Mouse (Mus musculus) Patski (cell line): ENCODE results near the gene Angptl8. TPM values are rescaled to one million over a fixed set of nuclear protein-coding genes. Genes with fewer than 3 reads are reported as not detected.
"Not testable (repeated sequence)": the region's sequence is repeated elsewhere in the genome, so short reads cannot be mapped to it uniquely, and the experiment has no call there.

Source experiments
- ATAC-seq: fragments of 100-300 bp; one replicate; pipeline ENCODE4 v1.8.0; 2021
- CTCF ChIA-PET: fragments of 350-600 bp; sonication (Branson Sonifier 250); formaldehyde crosslinking; loops from one replicate; lab custom pipeline; 2022; ENCODE audit warnings: inconsistent platforms; lab: Charles Lee
- POLR2A ChIA-PET: fragments of 350-600 bp; sonication (Branson Sonifier 250); formaldehyde crosslinking; loops from one replicate; lab custom pipeline; 2022; ENCODE audit warnings: antibody characterized with exemption, inconsistent platforms; lab: Charles Lee
- DNase-seq: peaks from one replicate; pipeline ENCODE4 v3.0.0-alpha.2; 2011; ENCODE audit warnings: low read depth, low spot score
- H3K27me3 ChIP-seq: fragments of 371-371 bp; one replicate; pipeline ENCODE4 v1.5.1; 2021
- CTCF ChIP-seq: fragments of 100-300 bp; IDR thresholded peaks from one replicate; pipeline ENCODE4 v1.5.1; 2021
- in situ Hi-C: fragments of 300-500 bp; cut with MboI; formaldehyde crosslinking; loops from 3 replicates; pipeline ENCODE4 v1.11.1; 2018; ENCODE audit warnings: low pct_unique_long_range_greater_than_20kb, mixed read lengths
- polyA plus RNA-seq: library from polyadenylated mRNA; unstranded; gene quantifications from one replicate; pipeline ENCODE4 v1.2.3, GENCODE M21; 2021

Angptl8 gene
- polyA plus RNA-seq, 1 experiment from 2014 or later: 15.2 TPM

- no peak for ATAC-seq
- ChIA-PET CTCF (interaction anchor here (1.5 kb wide), 1 partner anchor 11 kb away, joined by 3 read pairs; no protein-coding TSS in a partner anchor), POLR2A (no interaction called here)
- TF ChIP-seq CTCF: no peak
- in situ Hi-C loops: no loop called here
- H3K27me3 ChIP-seq: no peaks in the 10 kb centered on the region
- no peak for DNase-seq
Observed at GRCm38 (mm10) chr9:21859606-21860005, 24.3 kb downstream of the Angptl8 start.

DNA sequence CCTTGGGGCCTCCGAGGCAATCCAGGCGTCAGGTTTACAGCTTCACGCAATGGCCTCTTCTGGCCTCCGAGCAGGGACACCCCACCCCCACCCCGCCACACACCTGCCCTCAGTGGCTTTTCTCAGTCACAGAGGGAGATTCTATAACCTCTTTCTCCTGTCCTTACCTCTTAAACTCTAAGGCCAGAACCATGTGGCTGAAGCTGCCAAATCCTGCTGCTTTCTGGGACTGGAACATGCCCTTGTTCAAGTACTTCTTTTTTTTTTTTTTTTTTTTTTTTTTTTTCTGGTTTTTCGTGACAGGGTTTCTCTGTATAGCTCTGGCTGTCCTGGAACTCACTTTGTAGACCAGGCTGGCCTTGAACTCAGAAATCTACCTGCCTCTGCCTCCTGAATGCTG, 25.0 kb downstream of the Angptl8 start:
- CTCF ChIA-PET: interaction anchor here (0.9 to 1.0 kb wide), 2 partner anchors 9 to 56 kb away, joined by 3 read pairs; no protein-coding TSS in a partner anchor
- ATAC-seq, H3K27me3 ChIP-seq, in situ Hi-C loops, DNase-seq: not testable (repeated sequence)
- POLR2A ChIA-PET: interaction anchor here (0.7 kb wide), 1 partner anchor 165 kb away, joined by 8 read pairs; no protein-coding TSS in a partner anchor

GRCm38 (mm10) chr9:21862181-21862580, 26.9 kb downstream of the Angptl8 start:
- in situ Hi-C loops: no loop called here
- ATAC-seq: no peak
- ChIA-PET CTCF (interaction anchor here (0.9 to 1.1 kb wide), 2 partner anchors 14 to 39 kb away, joined by 3 read pairs; no protein-coding TSS in a partner anchor), POLR2A (no interaction called here)
- no peak for DNase-seq
- TF ChIP-seq CTCF: no peak
- H3K27me3 ChIP-seq: no peaks in the 10 kb centered on the region

GRCm38 (mm10) chr9:21865673-21866398, 30.5 kb downstream of the Angptl8 start:
- in situ Hi-C loops: no loop called here
- POLR2A ChIA-PET: no interaction called here
- TF ChIP-seq CTCF: no peak

GRCm38 (mm10) chr9:21866641-21867040, 31.3 kb downstream of the Angptl8 start:
- no peak for TF ChIP-seq CTCF

More at GRCm38 (mm10) chr9:21865673-21866398, 30.5 kb downstream of the Angptl8 start:
- CTCF ChIA-PET: interaction anchor here (1.2 kb wide), 1 partner anchor 12 kb away, joined by 3 read pairs; no protein-coding TSS in a partner anchor
- peak; percentile 15 for ATAC-seq
- DNase-seq: no peak
- H3K27me3 ChIP-seq: no peaks in the 10 kb centered on the region

GRCm38 (mm10) chr9:21867726-21868125, 32.4 kb downstream of the Angptl8 start:
- H3K27me3 ChIP-seq: no peaks in the 10 kb centered on the region
- POLR2A ChIA-PET: no interaction called here
- no peak for TF ChIP-seq CTCF
- DNase-seq (no peak), ATAC-seq (no peak)
- in situ Hi-C loops: no loop called here
- CTCF ChIA-PET: interaction anchor here (1.8 kb wide), 1 partner anchor 32 kb away, joined by 6 read pairs; the partner anchor contains the start of gene Angptl8

More at GRCm38 (mm10) chr9:21866641-21867040, 31.3 kb downstream of the Angptl8 start:
- H3K27me3 ChIP-seq: no peaks in the 10 kb centered on the region
- CTCF ChIA-PET: interaction anchor here (1.2 to 1.8 kb wide), 2 partner anchors 13 to 31 kb away, joined by 3 to 6 read pairs; partner anchors contain the start of gene Angptl8
- ATAC-seq: peak; percentile 25
- in situ Hi-C loops: no loop called here
- POLR2A ChIA-PET: no interaction called here
- peak; percentile 79 for DNase-seq

- not testable (repeated sequence) for DNase-seq
Observed at GRCm38 (mm10) chr9:21869290-21869689, 34.0 kb downstream of the Angptl8 start.

GRCm38 (mm10) chr9:21870879-21871524, 35.7 kb downstream of the Angptl8 start:
- TF ChIP-seq CTCF: peak; percentile 97
- DNase-seq: no peak
- ChIA-PET POLR2A (interaction anchor here (1.2 kb wide), 1 partner anchor 27 kb away, joined by 3 read pairs; no protein-coding TSS in a partner anchor), CTCF (interaction anchor here (1.1 to 1.3 kb wide), 2 partner anchors 12 to 31 kb away, joined by 3 to 5 read pairs; no protein-coding TSS in a partner anchor)
- H3K27me3 ChIP-seq: no peaks in the 10 kb centered on the region
- in situ Hi-C loops: loop anchor here (10.0 kb wide), 1 partner anchor 116 kb away; no protein-coding TSS in a partner anchor
- ATAC-seq: no peak

More at GRCm38 (mm10) chr9:21869290-21869689, 34.0 kb downstream of the Angptl8 start:
- ATAC-seq, H3K27me3 ChIP-seq, POLR2A ChIA-PET, in situ Hi-C loops: not testable (repeated sequence)
- peak; percentile 56 for TF ChIP-seq CTCF
- CTCF ChIA-PET: interaction anchor here (0.9 to 1.4 kb wide), 3 partner anchors 9 to 30 kb away, joined by 3 to 5 read pairs (median 5); no protein-coding TSS in a partner anchor

DNA sequence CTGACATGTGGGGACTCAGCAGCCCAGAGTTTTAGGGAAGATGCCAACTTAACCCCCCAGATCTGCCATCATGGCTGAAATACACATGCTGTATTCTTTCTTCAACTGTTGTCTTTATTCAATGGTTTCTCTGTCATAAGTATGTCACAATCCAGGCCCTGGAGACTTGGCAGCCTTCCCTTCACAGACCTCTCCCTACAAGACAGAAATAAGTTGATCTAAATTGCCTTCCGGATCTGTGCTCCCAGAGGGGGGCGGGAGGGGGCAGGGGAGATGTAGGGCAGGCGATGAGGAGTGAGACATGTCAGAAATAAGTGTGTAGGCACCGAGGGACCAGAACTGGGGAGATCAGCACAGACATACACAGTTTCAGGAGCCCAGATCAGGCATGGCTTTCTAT, 36.9 kb downstream of the Angptl8 start:
- TF ChIP-seq CTCF: no peak
- ATAC-seq (no peak), DNase-seq (no peak)
- in situ Hi-C loops: loop anchor here (10.0 kb wide), 1 partner anchor 117 kb away; no protein-coding TSS in a partner anchor
- H3K27me3 ChIP-seq: no peaks in the 10 kb centered on the region
- POLR2A ChIA-PET: interaction anchor here (1.2 kb wide), 1 partner anchor 28 kb away, joined by 3 read pairs; no protein-coding TSS in a partner anchor
- CTCF ChIA-PET: interaction anchor here (0.6 to 0.9 kb wide), 2 partner anchors 17 to 111 kb away, joined by 3 read pairs; no protein-coding TSS in a partner anchor

GRCm38 (mm10) chr9:21876601-21877000, 41.3 kb downstream of the Angptl8 start:
- in situ Hi-C loops: loop anchor here (10.0 kb wide), 1 partner anchor 122 kb away; no protein-coding TSS in a partner anchor
- no peak for DNase-seq
- no peaks in the 10 kb centered on the region for H3K27me3 ChIP-seq
- TF ChIP-seq CTCF: no peak
- CTCF ChIA-PET: no interaction called here
- POLR2A ChIA-PET: no interaction called here
- ATAC-seq: no peak

Other genes starting within 250 kb of the Angptl8 start
- 38.9 TPM for gene Timm29, start 242.8 kb upstream of the Angptl8 start, polyA plus RNA-seq
- 39.0 TPM for gene Yipf2, start 242.7 kb upstream of the Angptl8 start, polyA plus RNA-seq
- 89.3 TPM for gene Smarca4, start 219.3 kb upstream of the Angptl8 start, polyA plus RNA-seq
- gene Ldlr, start 112.0 kb upstream of the Angptl8 start, polyA plus RNA-seq: 38.4 TPM
- 38.3 TPM for gene Spc24, start 75.2 kb upstream of the Angptl8 start, polyA plus RNA-seq
- 62.4 TPM for gene Kank2, start 36.8 kb upstream of the Angptl8 start, polyA plus RNA-seq
- 36.1 TPM for gene Dock6, start 17.1 kb downstream of the Angptl8 start, polyA plus RNA-seq
- gene Rab3d, start 82.7 kb downstream of the Angptl8 start, polyA plus RNA-seq: 22.1 TPM
- 12.2 TPM for gene Ccdc159, start 92.0 kb downstream of the Angptl8 start, polyA plus RNA-seq
- gene Tmem205, start 92.0 kb downstream of the Angptl8 start, polyA plus RNA-seq: 54.8 TPM
- gene Plppr2, start 101.5 kb downstream of the Angptl8 start, polyA plus RNA-seq: 22.1 TPM
- 14.0 TPM for gene Swsap1, start 120.2 kb downstream of the Angptl8 start, polyA plus RNA-seq
- gene Epor, start 128.0 kb downstream of the Angptl8 start, polyA plus RNA-seq: 8.5 TPM
- gene Rgl3, start 153.9 kb downstream of the Angptl8 start, polyA plus RNA-seq: 41.7 TPM
- gene Ccdc151, start 167.1 kb downstream of the Angptl8 start, polyA plus RNA-seq: 7.5 TPM
- 276 TPM for gene Prkcsh, start 167.3 kb downstream of the Angptl8 start, polyA plus RNA-seq
- gene Elavl3, start 216.5 kb downstream of the Angptl8 start, polyA plus RNA-seq: 0.10 TPM
- gene Gm49318, start 235.7 kb downstream of the Angptl8 start, polyA plus RNA-seq: not detected
- gene Zfp653, start 235.9 kb downstream of the Angptl8 start, polyA plus RNA-seq: 10.9 TPM
- gene Ecsit, start 249.9 kb downstream of the Angptl8 start, polyA plus RNA-seq: 44.3 TPM